Mouse (Mus musculus) limb, embryonic 12.5 days (tissue): ENCODE measurements around the gene Apc2. TPM values are rescaled to one million over a fixed set of nuclear protein-coding genes. Genes with fewer than 3 reads are reported as not detected.

Experiments
- ATAC-seq: fragments of 200-750 bp; cut with Nextera tagmentation; 2 replicates; pipeline ENCODE4 v1.8.0; 2017; ENCODE audit warnings: low read depth, moderate TSS enrichment; ENCODE audit not compliant: insufficient number of reproducible peaks, insufficient read depth, low FRiP score, low TSS enrichment
- H3K27ac ChIP-seq: fragments of 300-500 bp; sonication (generic); 2 replicates; pipeline ENCODE4 v1.5.1; 2016; ENCODE audit warnings: mild to moderate bottlenecking, moderate library complexity
- H3K27me3 ChIP-seq: fragments of 300-500 bp; sonication (generic); 2 replicates; pipeline ENCODE4 v1.6.1; 2016; ENCODE audit warnings: mild to moderate bottlenecking, moderate library complexity
- H3K36me3 ChIP-seq: fragments of 300-500 bp; sonication (generic); 2 replicates; pipeline ENCODE4 v1.6.1; 2016; ENCODE audit warnings: mild to moderate bottlenecking, moderate library complexity
- H3K4me1 ChIP-seq: fragments of 300-500 bp; sonication (generic); replicated peaks from 2 replicates; pipeline ENCODE4 v1.6.1; 2016
- H3K4me2 ChIP-seq: fragments of 300-500 bp; sonication (generic); 2 replicates; pipeline ENCODE4 v1.6.1; 2016; ENCODE audit warnings: mild to moderate bottlenecking, moderate library complexity
- H3K4me3 ChIP-seq: fragments of 300-500 bp; sonication (generic); replicated peaks from 2 replicates; pipeline ENCODE4 v1.5.1; 2016; ENCODE audit warnings: mild to moderate bottlenecking
- H3K9ac ChIP-seq: fragments of 300-500 bp; sonication (generic); replicated peaks from 2 replicates; pipeline ENCODE4 v1.6.1; 2016; ENCODE audit warnings: mild to moderate bottlenecking, moderate library complexity
- H3K9me3 ChIP-seq: fragments of 300-500 bp; sonication (generic); 2 replicates; pipeline ENCODE4 v1.6.1; 2016; ENCODE audit warnings: mild to moderate bottlenecking, moderate library complexity
- WGBS: fragments of 180-500 bp; shearing (Covaris S2); methylation state at CpG from one replicate; pipeline ENCODE4 v1.1.7; 2016; 5-methylcytosine and 5-hydroxymethylcytosine counted together
- polyA plus RNA-seq: library from polyadenylated mRNA; unstranded; fragments of >200 nt; fragmentation: Nextera tagmentation; extraction: Ambion mirVana; gene quantifications from 2 replicates; pipeline ENCODE4 v1.2.1, GENCODE M21; 2016

The Apc2 gene
- polyA plus RNA-seq, 1 experiment from 2014 or later, result 4.7 TPM

- peaks cover 7% of the 10 kb centered on the region; the same call in 1 of the 2 replicates for H3K36me3 ChIP-seq
- peaks cover 23% of the 10 kb centered on the region for H3K27me3 ChIP-seq
- ATAC-seq, result 0 out of 2 replicates have a peak, but pooled peaks have one; percentile 11
- peaks cover 35% of the 10 kb centered on the region for H3K4me1 ChIP-seq
- 2% methylated on average over 46 of the region's 46 CpGs for WGBS
- H3K4me2 ChIP-seq, result peak overlapping the region; percentile 97
- peak overlapping the region; percentile 65 for H3K4me3 ChIP-seq
- H3K27ac ChIP-seq, result 0 out of 2 replicates have a peak overlapping the region, but pooled peaks have one; percentile 12
- H3K9me3 ChIP-seq, result no peaks in the 10 kb centered on the region
- H3K9ac ChIP-seq, result peak overlapping the region; percentile 69
These were observed 27.7 kb downstream of the Apc2 start for GRCm38 (mm10) chr10:80323261-80324119.

- H3K4me2 ChIP-seq, result peak overlapping the region; percentile 97
- no peak overlapping the region for H3K27ac ChIP-seq
- H3K4me1 ChIP-seq, result peaks cover 33% of the 10 kb centered on the region
- no peak for ATAC-seq
- 78% methylated on average over 17 of the region's 17 CpGs for WGBS
- no peaks in the 10 kb centered on the region for H3K9me3 ChIP-seq
- no peaks in the 10 kb centered on the region for H3K36me3 ChIP-seq
- peak overlapping the region; percentile 69; the same call in 1 of the 2 replicates for H3K9ac ChIP-seq
- H3K4me3 ChIP-seq, result peak overlapping the region; percentile 65
- H3K27me3 ChIP-seq, result peaks cover 25% of the 10 kb centered on the region
These were observed 28.6 kb downstream of the Apc2 start for GRCm38 (mm10) chr10:80324120-80325037.

GRCm38 (mm10) chr10:80325045-80325444 is 29.3 kb downstream of the Apc2 start:
- H3K4me2 ChIP-seq, result no peak overlapping the region
- 79% methylated on average over 21 of the region's 21 CpGs for WGBS
- H3K27ac ChIP-seq, result no peak overlapping the region
- H3K4me1 ChIP-seq, result peaks cover 33% of the 10 kb centered on the region
- no peak for ATAC-seq
- H3K4me3 ChIP-seq, result no peak overlapping the region
- H3K9ac ChIP-seq, result no peak overlapping the region
- H3K27me3 ChIP-seq, result peaks cover 25% of the 10 kb centered on the region
- H3K9me3 ChIP-seq, result no peaks in the 10 kb centered on the region
- H3K36me3 ChIP-seq, result no peaks in the 10 kb centered on the region

GRCm38 (mm10) chr10:80329273-80330081 is 33.7 kb downstream of the Apc2 start, which contains the start of the genes Pcsk4 and Reep6:
Gene Pcsk4, minus strand, starts transcription at chr10:80329498.
Gene Reep6, plus strand, starts transcription at chr10:80329953.
- Histone ChIP-seq H3K27ac (no peak within 1 kb of the TSS), H3K4me1 (peaks cover 22% of the 10 kb centered on the region), H3K4me3 (peak within 1 kb of the TSS; percentile 50), H3K27me3 (peaks cover 56% of the 10 kb centered on the region), H3K36me3 (no peaks in the 10 kb centered on the region), H3K4me2 (peak within 1 kb of the TSS; percentile 85), H3K9me3 (no peaks in the 10 kb centered on the region), H3K9ac (peak within 1 kb of the TSS; percentile 57)
- peak; percentile 89 for ATAC-seq
- 5% methylated on average over 36 of the region's 36 CpGs for WGBS

- H3K4me1 ChIP-seq, result peaks cover 22% of the 10 kb centered on the region
- H3K27ac ChIP-seq, result no peak overlapping the region
- H3K27me3 ChIP-seq, result peaks cover 54% of the 10 kb centered on the region
- peak overlapping the region; percentile 57 for H3K9ac ChIP-seq
- WGBS, result 2% methylated on average over 41 of the region's 41 CpGs
- H3K4me3 ChIP-seq, result peak overlapping the region; percentile 50
- peak overlapping the region; percentile 85 for H3K4me2 ChIP-seq
- ATAC-seq, result no peak; the same call in 1 of the 2 replicates
- no peaks in the 10 kb centered on the region for H3K36me3 ChIP-seq
- H3K9me3 ChIP-seq, result no peaks in the 10 kb centered on the region
These were observed 34.3 kb downstream of the Apc2 start for GRCm38 (mm10) chr10:80330084-80330483.

- H3K4me3 ChIP-seq, result no peak overlapping the region
- H3K27me3 ChIP-seq, result peaks cover 55% of the 10 kb centered on the region
- no peak overlapping the region for H3K27ac ChIP-seq
- peak overlapping the region; percentile 85 for H3K4me2 ChIP-seq
- ATAC-seq, result no peak
- H3K4me1 ChIP-seq, result peaks cover 22% of the 10 kb centered on the region
- 80% methylated on average over 2 of the region's 2 CpGs for WGBS
- H3K36me3 ChIP-seq, result no peaks in the 10 kb centered on the region
- H3K9me3 ChIP-seq, result no peaks in the 10 kb centered on the region
- H3K9ac ChIP-seq, result no peak overlapping the region
These were observed 35.1 kb downstream of the Apc2 start for GRCm38 (mm10) chr10:80330888-80331287.

GRCm38 (mm10) chr10:80331636-80332524 is 36.1 kb downstream of the Apc2 start:
- WGBS, result 53% methylated on average over 10 of the region's 10 CpGs
- H3K27ac ChIP-seq, result no peak overlapping the region
- ATAC-seq, result no peak
- H3K9ac ChIP-seq, result no peak overlapping the region
- peaks cover 22% of the 10 kb centered on the region for H3K4me1 ChIP-seq
- peaks cover 55% of the 10 kb centered on the region for H3K27me3 ChIP-seq
- no peaks in the 10 kb centered on the region for H3K9me3 ChIP-seq
- no peaks in the 10 kb centered on the region for H3K36me3 ChIP-seq
- no peak overlapping the region for H3K4me3 ChIP-seq
- no peak overlapping the region for H3K4me2 ChIP-seq

- H3K4me1 ChIP-seq, result peaks cover 22% of the 10 kb centered on the region
- H3K9ac ChIP-seq, result no peak overlapping the region
- H3K4me2 ChIP-seq, result no peak overlapping the region
- peaks cover 55% of the 10 kb centered on the region for H3K27me3 ChIP-seq
- H3K9me3 ChIP-seq, result no peaks in the 10 kb centered on the region
- ATAC-seq, result no peak
- no peak overlapping the region for H3K4me3 ChIP-seq
- H3K36me3 ChIP-seq, result no peaks in the 10 kb centered on the region
- H3K27ac ChIP-seq, result no peak overlapping the region
- WGBS, result 72% methylated on average over 5 of the region's 5 CpGs
These were observed 36.8 kb downstream of the Apc2 start for GRCm38 (mm10) chr10:80332525-80332989.

GRCm38 (mm10) chr10:80336263-80336662 is 40.5 kb downstream of the Apc2 start:
- Histone ChIP-seq H3K27me3 (peaks cover 59% of the 10 kb centered on the region), H3K9ac (no peak overlapping the region), H3K9me3 (no peaks in the 10 kb centered on the region), H3K4me2 (no peak overlapping the region), H3K4me3 (no peak overlapping the region), H3K27ac (no peak overlapping the region), H3K4me1 (peaks cover 6% of the 10 kb centered on the region; the same call in 1 of the 2 replicates), H3K36me3 (no peaks in the 10 kb centered on the region)
- no peak for ATAC-seq
- 83% methylated on average over 12 of the region's 12 CpGs for WGBS
